Mouse (Mus musculus) c-Kit-negative CD71-positive TER-119-positive erythroid progenitor cells, embryonic 14.5 days (primary cell): ENCODE results near the gene Msh5.

ENCODE experiments used
- DNase-seq: peaks from one replicate; pipeline ENCODE4 v3.0.0-alpha.2; 2013; ENCODE audit warnings: low read depth, low spot score

Msh5 gene

DNA sequence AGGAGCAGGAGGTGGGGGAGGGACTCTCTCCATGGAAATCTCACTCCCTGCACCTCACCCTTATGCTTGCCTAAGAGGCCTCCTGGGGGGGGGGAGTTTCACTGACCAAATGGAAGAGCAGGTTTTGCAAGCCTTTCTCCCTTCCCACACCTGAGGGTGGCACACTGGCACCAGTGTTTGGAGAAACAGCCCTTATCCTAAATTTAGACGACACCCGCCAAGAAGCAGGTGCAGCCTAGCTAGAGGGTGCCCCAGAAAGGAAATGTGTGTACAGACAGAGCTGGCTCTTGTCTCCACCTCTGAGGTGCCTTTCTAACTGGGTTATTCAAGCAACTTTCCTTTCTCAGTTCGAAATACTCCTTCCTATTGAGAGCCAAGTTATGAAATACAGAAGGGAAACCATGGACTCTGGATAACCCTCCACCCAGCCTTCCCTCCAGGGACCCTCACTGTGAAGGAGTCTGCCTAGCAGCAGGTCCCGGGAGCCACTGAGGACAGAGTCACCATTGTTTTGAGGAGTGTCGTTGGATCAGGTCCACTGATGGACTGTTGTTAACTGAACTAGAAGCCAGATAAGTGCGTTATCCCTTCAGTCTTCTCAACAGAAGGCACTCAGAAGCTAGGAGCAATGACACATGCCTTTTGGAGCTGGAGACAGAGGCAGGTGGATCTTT lies 24.1 kb upstream of the Msh5 start:
- no peak for DNase-seq

DNA sequence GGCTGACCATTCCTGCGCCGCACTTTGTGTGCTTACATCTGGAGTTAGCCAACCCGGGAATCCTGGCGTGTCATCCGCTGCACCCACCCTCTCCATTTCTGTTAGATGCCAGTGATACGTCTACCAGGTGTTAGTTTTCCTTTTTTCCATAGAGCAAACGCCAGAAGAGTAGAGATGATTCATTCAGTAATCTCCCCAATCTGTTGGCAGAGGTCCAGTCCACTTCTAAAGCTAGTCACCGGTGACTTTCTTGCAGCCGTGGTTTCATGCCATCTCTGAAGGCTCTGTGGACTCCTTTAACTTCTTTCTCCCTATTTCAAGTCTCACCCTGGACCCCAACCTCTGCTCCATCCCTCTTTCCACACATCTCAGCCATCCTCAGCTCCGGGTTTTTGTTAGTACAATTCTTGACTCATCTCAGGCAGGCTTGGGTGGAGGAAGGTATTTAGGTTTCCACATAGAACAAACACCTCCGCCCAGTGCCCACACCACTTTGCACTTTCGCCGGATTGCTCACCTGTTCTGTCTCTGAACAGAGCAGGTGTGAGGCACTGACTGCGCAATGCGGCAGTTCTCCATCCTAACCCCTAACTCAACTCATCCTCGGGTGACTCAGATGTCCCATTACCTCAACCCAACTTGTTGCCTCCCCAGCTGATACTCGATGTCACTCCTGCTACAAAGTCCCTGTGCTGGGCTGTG lies 21.8 kb upstream of the Msh5 start:
- no peak for DNase-seq

DNA sequence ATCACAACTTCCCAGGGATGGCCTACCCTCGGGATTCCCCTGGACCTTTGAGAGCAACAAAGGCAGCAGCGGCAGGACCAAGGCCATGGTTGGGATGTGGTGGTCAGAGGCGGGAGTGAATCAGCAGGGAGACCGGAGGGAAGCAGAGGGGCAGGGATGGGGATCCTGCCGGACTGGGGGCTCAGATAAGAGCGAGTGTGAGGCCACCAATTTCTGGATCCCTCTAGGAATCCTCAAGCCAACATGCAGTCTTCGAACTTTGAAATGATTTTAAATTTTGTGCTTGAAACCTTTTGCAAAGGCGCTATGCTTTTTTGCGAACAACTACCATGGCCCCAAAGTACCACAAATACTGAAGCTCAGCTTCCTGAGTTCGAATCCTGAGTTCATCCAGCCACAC lies 19.5 kb upstream of the Msh5 start, which contains the start of gene Mpig6b:
TSS of gene Mpig6b (minus strand) at position 101 of the 400 bp plus-strand sequence.
- DNase-seq = no peak

DNA sequence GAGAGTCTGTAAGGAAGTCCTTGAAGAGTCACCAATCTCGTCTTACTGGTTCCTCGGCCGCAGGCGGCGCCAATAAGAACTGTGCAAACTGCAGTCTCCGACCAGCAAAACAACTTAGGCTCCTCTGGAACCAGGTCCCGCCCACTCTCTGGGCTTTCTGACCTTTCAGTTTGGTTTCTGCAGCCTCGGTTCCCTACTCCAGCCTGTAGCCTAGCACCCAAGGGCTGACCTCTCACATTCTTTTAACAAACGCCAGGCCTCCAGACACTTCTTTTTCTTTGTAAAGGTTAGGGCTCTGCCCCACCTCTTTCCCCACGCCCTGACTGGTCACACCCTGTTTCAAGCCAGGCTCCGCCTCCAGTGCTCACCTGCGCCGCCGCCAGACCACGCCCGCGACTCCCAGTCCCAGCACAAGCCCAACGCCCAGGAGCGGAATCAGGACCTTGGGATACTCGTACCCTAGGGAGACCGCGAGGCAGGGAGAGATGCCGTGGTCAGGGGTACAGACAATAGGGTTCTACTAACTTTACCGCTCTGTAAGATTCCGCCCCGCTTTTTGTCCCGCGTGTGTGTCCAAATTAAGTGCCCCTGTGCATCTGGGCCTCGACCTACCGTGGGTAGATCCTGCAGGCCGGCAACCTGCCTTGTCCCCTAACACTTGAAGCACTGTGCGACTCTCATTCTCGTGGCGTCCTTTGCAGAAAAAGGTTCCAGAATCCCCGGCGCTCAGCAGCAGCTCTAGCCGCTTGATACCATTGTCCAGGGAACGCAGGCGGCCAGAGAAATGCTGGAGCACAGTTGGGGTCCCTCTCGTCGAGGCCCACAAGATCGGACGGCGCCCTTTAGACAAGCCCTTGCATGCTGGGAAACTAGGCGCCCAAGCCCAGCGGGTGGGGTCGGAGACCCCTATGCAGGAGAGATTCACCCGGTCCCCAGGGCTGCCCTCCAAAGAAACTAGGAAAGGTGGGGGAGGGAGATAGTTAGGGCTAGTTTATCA lies 18.7 kb upstream of the Msh5 start, which contains the start of gene Ly6g6c:
TSS of gene Ly6g6c (plus strand) at position 438 of the 997 bp plus-strand sequence.
- DNase-seq = no peak

DNA sequence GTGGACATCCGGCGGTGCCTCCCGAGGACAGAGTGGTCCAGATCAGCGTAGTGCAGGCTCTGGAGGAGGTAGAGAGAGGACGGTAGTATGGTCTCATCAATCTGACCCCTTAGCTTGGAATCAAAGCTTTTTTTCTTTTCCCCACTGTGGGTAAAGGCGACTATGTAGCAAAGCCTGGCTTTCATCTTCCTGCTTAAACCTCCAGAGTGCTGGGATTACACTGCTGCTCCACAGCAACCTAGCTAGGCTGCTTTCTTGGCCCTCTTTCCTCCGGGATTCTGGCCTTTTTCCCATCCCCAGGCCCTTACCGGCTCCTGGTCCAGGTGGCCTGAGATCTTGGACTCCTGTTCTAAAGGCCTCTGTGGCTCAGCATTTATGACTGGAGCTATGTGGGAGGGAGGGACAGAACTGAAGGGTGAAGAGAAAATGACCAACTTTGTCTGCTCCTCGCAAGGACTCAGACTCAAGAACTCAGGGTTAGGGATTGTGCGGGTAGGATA lies 17.9 kb upstream of the Msh5 start:
- DNase-seq = no peak

DNA sequence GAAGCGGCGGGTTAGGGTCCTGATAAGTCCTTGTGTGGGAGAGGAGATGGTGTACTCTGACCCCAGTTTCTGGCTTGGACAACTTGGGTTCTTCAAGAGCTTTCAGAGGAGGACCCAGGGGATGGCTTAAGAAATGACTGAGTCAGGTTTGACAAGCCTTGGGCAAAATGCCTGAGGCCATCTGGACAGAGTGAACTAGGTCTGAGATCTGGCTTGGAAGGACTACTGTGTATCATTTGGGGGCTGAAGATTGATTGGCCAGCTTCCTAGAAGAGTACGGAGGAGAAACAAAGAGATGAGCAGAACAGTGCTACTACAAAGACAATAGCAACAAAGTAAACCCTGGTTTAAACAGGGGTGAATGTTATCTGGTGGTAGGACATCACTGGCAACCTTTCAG lies 16.9 kb upstream of the Msh5 start:
- no peak for DNase-seq

DNA sequence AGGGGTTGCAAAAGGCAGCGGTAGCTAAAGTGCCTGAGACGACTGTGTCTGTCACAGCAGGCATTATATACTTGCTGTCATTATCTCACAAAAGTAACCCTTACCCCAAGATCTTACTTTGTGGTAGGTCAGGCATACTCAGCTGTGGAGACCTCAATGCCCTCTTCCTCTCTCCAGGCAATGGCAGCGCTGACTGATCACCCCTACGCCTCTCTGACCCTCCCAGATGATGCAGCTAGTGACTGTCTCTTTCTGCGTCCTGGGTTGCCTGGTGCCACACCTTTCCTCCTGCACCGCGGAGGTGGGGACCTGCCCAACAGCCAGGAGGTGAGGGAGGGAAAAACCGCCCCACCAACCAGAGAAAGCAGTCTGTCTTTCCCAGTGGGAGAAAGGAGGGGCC lies 14.8 kb upstream of the Msh5 start:
- no peak for DNase-seq

DNA sequence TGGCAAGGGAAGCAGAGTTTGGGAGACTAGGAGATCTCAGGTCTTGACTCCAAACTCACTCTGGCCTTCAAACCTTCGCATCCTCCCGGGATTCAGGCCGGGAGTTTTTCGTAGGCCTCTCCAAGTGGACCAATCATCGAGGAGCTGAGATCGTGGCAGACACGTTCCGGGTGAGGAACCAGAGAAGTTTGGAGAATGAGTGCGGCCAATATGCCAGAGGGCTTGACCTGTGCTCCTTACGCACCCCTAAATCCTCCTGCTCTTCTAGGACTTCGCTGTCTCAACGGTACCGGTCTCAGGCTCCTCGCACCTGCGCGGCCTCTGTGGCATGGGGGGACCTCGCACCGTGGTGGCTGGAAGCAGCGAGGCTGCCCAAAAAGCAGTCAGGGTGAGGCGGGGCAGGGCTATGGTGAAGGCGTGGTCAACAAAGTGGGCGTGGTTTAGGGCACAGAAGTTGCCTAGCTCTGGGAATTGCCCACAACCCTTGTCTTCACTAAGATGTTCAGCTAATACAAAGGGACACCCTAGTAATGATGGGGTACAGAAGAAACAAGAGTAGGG lies 14.3 kb upstream of the Msh5 start:
- DNase-seq = no peak

DNA sequence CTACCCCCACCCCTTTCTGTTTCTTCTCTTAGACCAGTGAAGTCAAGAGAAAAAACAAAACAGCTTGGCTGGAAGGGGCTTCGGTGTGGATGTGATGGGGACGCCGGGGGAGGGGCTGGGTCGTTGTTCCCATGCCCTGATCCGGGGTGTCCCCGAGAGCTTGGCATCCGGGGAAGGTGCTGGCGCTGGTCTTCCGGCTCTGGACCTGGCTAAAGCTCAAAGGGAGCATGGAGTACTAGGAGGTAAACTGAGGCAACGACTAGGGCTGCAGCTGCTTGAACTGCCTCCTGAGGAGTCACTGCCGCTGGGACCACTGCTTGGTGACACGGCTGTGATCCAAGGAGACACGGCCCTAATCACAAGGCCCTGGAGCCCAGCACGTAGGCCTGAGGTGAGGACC lies 13.5 kb upstream of the Msh5 start:
- DNase-seq = no peak

DNA sequence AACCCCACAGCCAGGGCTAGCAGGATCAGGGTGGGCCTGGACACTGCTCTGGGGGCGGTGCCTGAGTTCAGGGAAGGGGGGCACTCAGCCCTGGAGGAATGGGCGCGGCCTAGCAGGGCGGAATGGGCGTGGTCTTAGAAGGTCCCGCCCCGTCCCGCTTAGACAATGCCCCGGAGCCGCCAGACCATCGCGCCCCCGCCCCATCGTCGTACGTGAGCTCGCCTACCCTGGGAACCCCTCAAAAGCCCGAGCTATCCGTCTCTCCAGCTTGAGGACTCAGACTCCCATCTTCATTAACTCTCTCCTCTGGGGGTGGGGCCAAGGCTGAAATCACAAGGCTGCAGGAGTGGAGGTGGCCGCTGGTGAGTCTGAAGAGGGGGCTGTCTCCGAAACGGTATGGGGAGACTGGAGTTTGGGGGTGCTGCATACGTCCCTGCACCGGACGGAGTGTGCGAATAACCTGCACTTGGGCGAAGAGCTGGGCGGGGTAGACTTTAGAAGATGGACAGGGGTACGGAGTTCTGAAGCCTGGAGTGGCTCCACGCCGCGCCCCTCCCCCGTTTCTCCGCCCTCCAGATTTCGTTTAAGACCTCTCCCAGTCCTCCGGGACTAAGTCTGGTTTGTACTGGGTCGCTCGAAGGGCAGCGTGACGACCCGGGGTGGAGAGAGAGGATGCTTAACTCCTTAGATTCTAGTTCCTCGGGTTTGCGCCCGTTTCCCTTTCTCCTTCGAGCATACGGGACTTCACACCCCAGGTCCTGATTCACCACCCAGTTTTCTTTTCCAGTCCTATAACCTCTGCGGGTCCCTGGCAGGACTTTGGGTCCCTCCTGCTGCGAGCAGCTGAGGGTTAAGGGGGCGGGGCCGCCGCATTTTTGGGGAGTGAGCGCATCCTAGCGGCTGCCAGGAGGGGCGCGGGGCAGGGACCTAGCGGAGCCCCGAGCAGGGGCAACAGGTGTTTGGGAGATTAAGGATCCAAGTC lies 12.7 kb upstream of the Msh5 start, which contains the start of gene Ddah2:
TSS of gene Ddah2 (plus strand) at position 125 of the 982 bp plus-strand sequence.
- no peak for DNase-seq

DNA sequence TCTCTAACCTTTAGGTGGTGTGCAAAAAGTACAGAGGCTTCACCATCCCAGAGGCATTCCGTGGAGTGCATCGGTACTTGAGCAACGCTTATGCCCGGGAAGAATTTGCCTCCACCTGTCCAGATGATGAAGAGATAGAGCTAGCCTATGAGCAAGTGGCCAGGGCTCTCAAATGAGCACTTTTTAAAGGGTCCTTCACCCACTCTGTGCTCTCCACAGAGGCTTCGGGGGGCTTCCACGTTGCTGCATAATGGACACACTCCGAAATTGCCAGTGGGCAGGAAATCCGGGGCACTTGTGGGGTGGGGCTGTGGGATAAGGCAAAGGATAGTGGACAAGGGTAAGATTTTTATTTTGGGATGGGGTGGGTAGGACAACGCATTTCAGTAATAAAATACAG lies 11.8 kb upstream of the Msh5 start:
- DNase-seq = no peak

DNA sequence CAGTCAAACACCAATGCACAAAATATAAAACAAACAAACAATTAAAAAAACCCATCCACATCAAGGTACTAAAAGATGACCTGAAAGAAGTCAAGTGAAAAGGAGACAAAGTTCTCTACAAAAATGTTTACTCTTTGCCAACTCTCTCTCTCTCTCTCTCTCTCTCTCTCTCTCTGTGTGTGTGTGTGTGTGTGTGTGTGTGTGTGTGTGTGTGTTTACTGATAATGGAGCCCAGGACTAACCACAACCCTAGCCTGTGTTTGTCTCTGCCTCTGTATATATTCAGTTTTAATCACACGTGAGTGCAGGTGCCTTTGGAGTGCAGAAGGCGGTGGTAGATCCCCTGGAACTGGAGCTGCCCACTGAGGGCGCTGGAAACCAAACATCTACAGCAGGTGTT lies 10.5 kb upstream of the Msh5 start:
- DNase-seq = no peak

DNA sequence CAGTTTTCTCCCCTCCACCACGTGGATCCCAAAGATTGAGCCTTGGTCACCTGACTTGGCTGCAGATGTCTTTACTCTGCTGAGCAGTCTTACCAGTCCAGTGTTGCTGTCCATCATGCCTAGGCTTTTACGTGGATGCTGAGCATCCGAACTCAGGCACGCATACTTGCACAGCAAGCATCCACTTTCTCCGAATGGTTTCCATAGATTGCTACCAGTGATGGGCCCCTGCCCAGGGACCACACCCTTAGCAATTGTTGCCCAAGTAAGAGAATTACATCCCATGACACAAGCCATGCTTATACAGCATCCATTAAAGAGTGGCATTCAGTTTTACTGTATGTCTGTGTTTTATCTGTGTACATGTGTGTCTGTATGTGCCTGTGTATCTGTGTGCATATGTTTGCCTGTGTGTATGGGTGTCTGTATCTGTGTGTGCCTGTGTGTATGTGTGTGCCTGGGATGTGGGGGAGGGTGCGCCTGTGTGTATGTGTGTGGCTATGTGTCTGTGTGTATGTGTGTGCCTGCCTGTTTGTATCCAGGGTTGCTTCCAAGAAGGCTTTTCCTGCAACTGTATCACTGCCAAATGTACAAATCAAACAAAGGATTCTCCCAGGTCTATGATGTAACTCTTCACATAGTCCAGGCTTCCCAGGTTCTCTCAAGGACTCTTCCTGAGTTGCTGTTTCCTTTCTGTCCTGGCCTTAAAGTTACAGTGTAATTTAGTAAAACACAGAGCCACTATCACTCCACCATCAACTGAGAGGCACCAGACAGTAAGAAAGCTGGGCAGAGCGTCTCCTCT lies 9.3 kb upstream of the Msh5 start:
- no peak for DNase-seq

DNA sequence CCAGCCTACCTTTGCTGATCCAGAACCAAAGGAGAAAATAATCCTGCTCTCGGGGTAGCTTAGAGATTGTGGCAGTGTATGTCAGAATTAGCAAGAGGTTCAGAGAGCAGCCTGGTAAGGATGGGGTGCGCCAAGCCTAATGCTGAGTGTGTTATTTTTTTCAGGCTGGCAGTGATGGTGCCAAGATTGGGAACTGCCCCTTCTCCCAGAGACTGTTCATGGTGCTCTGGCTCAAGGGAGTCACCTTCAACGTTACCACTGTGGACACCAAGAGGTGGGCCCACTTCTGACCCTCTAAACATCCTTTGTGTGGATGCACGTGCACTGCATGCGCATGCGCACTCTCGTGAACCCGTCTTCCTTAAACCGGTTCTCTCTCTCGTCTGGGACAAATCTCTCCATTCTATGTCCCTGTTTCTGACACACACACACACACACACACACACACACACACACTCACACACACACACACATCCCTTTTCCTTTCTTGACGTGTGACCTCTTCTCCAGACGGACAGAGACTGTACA lies 5.8 kb upstream of the Msh5 start:
- no peak for DNase-seq

DNA sequence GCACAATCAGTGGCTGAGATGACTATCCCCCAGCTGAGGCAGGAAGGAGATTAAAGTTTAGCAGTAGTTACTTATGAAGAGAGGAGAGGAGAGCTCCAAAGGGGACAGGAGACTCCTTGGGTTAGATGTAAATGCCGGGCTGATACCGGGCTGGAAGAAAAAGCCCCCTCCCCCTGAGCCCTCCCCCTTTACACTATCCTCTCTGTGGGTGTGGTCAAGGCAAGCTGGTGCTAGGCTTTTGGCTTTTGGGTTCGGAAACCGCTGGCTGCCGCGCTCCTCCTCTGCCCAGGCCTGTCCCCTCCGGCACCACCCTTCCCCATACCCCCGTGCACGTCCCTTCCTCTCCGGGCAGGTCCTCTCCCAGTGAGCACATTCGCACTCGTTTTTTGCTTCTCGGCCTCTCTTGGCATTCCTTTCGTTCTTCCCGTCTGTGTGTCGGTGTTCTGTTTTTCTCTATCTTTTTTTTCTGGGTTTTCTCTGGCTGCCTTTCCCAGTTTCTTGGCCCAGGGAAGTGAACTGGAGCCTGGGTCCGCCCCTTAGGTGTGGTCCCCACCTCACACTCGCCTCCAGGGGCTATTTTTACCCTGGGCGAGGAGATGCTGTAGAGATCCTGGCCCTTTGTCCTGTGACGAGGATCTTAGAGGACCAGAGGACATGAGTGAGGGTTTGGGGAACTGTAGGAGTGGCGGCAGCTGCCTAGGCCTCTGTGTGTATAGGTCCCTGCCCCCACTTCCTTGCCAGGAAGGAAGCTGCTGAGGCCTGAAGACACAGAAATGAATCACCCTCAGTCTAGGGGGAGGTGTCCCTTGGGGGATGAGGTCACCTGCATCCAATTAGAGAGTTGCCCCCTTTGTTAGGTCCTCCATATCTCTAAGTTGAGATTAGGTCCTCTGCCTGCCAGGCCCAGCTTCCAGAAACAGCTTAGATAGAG lies 4.9 kb upstream of the Msh5 start:
- DNase-seq = no peak

DNA sequence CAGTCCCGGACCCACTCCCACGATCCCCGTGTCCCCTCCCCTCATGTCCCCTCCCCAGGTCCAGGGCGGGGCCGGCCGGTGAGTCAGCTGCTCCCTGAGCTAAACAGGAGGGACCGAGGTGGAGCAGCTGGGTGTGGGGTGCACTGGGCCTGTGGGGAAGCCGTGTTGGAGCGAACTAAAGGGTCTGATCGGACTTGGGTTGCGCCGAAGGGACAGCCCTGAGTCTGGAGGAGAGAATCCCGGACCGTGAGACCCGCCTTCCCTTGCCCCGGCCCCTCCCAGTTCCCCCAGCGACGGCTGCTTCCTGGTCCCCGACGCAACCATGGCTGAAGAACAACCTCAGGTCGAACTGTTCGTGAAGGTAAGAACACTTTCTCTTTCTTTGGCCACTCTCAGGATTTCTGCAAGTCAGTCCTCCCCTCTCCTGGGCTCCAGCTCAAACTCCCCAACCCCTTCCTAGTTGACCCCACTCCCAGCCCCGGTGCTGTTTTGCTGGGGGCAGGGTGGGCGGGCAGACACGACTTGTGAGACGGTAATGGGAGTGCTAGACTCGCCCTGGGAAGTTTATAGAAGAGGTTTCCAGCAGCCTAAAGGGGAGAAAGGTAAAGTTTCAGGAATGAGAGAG lies 3.7 kb upstream of the Msh5 start:
- DNase-seq = no peak

DNA sequence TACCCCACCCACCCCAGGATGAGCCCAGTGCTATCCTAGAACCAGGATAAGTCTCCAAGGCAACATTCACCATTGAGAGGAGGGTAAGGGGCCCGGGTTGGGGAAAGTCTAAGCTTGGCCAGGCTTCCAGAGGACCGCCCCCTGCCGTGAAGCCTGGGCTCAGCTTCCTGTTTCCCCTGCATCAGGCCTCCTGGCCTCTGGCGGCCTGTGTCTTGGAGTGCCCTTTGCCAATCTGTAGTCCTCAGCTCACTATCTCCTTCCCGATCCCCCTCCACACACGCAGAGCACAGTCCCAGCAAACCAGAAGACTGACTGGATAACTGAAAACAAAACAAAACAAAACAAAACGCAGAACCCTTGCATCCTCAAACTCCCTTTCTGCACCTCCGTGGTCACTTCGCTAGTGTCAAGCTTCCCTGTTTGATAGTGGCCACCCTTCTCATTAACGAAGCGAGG lies 3.0 kb upstream of the Msh5 start, which contains the start of gene Clic1:
TSS of gene Clic1 (plus strand) at position 406 of the 456 bp plus-strand sequence.
- DNase-seq = no peak
